Mouse (Mus musculus): ENCODE results near the gene Hmgb1. TPM values are rescaled to one million over a fixed set of nuclear protein-coding genes. Genes with fewer than 3 reads are reported as not detected.

Hmgb1 gene
- polyA plus RNA-seq, 1 experiment, result 107 TPM

- H3K27me3 ChIP-seq (ENCODE audit: control insufficient read depth, insufficient read depth, low read length), result no peaks in the 10 kb centered on the region
- peaks cover 55% of the 10 kb centered on the region for H3K4me1 ChIP-seq (replicated peaks; ENCODE audit: control insufficient read depth, insufficient read depth, low read length)
- no peak for DNase-seq
- 59% methylated on average over 2 of the region's 2 CpGs for WGBS
- no peaks in the 10 kb centered on the region for H3K36me3 ChIP-seq (ENCODE audit: control insufficient read depth, insufficient read depth, low read length)
- no peak for TF ChIP-seq CTCF (IDR thresholded peaks at IDR 0.05; ENCODE audit: borderline replicate concordance, control insufficient read depth, extremely low read depth, insufficient read depth, low read length, poor library complexity)
- TF ChIP-seq POLR2A (IDR thresholded peaks at IDR 0.05; ENCODE audit: control insufficient read depth, extremely low read depth, insufficient read depth, low read length, poor library complexity), result no peak
- no peak overlapping the region for H3K27ac ChIP-seq (ENCODE audit: control insufficient read depth, insufficient read depth, low read length)
- H3K4me3 ChIP-seq (ENCODE audit: control insufficient read depth, insufficient read depth, low read length), result no peak overlapping the region
These were observed 181.2 kb downstream of the Hmgb1 start for GRCm38 (mm10) chr5:149003137-149003536.

GRCm38 (mm10) chr5:149002803-149003115 lies 181.5 kb downstream of the Hmgb1 start:
- no peak for TF ChIP-seq POLR2A (IDR thresholded peaks at IDR 0.05; ENCODE audit: control insufficient read depth, extremely low read depth, insufficient read depth, low read length, poor library complexity)
- no peak for TF ChIP-seq CTCF (IDR thresholded peaks at IDR 0.05; ENCODE audit: borderline replicate concordance, control insufficient read depth, extremely low read depth, insufficient read depth, low read length, poor library complexity)
- no peaks in the 10 kb centered on the region for H3K27me3 ChIP-seq (ENCODE audit: control insufficient read depth, insufficient read depth, low read length)
- H3K4me1 ChIP-seq (replicated peaks; ENCODE audit: control insufficient read depth, insufficient read depth, low read length), result peaks cover 55% of the 10 kb centered on the region
- WGBS, result 94% methylated on average over 6 of the region's 6 CpGs
- no peak overlapping the region for H3K27ac ChIP-seq (ENCODE audit: control insufficient read depth, insufficient read depth, low read length)
- DNase-seq, result no peak
- H3K36me3 ChIP-seq (ENCODE audit: control insufficient read depth, insufficient read depth, low read length), result no peaks in the 10 kb centered on the region
- H3K4me3 ChIP-seq (ENCODE audit: control insufficient read depth, insufficient read depth, low read length), result no peak overlapping the region

- Histone ChIP-seq H3K4me1 (replicated peaks; ENCODE audit: control insufficient read depth, insufficient read depth, low read length) (peaks cover 54% of the 10 kb centered on the region), H3K36me3 (ENCODE audit: control insufficient read depth, insufficient read depth, low read length) (no peaks in the 10 kb centered on the region), H3K27me3 (ENCODE audit: control insufficient read depth, insufficient read depth, low read length) (no peaks in the 10 kb centered on the region), H3K4me3 (ENCODE audit: control insufficient read depth, insufficient read depth, low read length) (no peak overlapping the region), H3K27ac (ENCODE audit: control insufficient read depth, insufficient read depth, low read length) (no peak overlapping the region)
- DNase-seq, result no peak
- WGBS, result 90% methylated on average over 20 of the region's 20 CpGs
- TF ChIP-seq POLR2A (IDR thresholded peaks at IDR 0.05; ENCODE audit: control insufficient read depth, extremely low read depth, insufficient read depth, low read length, poor library complexity) (no peak), CTCF (IDR thresholded peaks at IDR 0.05; ENCODE audit: borderline replicate concordance, control insufficient read depth, extremely low read depth, insufficient read depth, low read length, poor library complexity) (no peak)
These were observed 182.1 kb downstream of the Hmgb1 start for GRCm38 (mm10) chr5:149002034-149002802.

GRCm38 (mm10) chr5:148999802-149000201 lies 184.5 kb downstream of the Hmgb1 start:
- H3K27ac ChIP-seq (ENCODE audit: control insufficient read depth, insufficient read depth, low read length), result no peak overlapping the region; the same call in 1 of the 2 replicates
- WGBS, result 86% methylated on average over 7 of the region's 7 CpGs
- no peak overlapping the region for H3K4me3 ChIP-seq (ENCODE audit: control insufficient read depth, insufficient read depth, low read length)
- no peaks in the 10 kb centered on the region for H3K27me3 ChIP-seq (ENCODE audit: control insufficient read depth, insufficient read depth, low read length)
- H3K36me3 ChIP-seq (ENCODE audit: control insufficient read depth, insufficient read depth, low read length), result no peaks in the 10 kb centered on the region
- no peak for TF ChIP-seq CTCF (IDR thresholded peaks at IDR 0.05; ENCODE audit: borderline replicate concordance, control insufficient read depth, extremely low read depth, insufficient read depth, low read length, poor library complexity)
- TF ChIP-seq POLR2A (IDR thresholded peaks at IDR 0.05; ENCODE audit: control insufficient read depth, extremely low read depth, insufficient read depth, low read length, poor library complexity), result no peak
- DNase-seq, result no peak
- peaks cover 50% of the 10 kb centered on the region for H3K4me1 ChIP-seq (replicated peaks; ENCODE audit: control insufficient read depth, insufficient read depth, low read length)

- WGBS, result 95% methylated on average over 14 of the region's 14 CpGs
- DNase-seq, result no peak
- H3K4me3 ChIP-seq (ENCODE audit: control insufficient read depth, insufficient read depth, low read length), result no peak overlapping the region
- H3K27me3 ChIP-seq (ENCODE audit: control insufficient read depth, insufficient read depth, low read length), result no peaks in the 10 kb centered on the region
- peaks cover 44% of the 10 kb centered on the region for H3K4me1 ChIP-seq (replicated peaks; ENCODE audit: control insufficient read depth, insufficient read depth, low read length)
- TF ChIP-seq CTCF (IDR thresholded peaks at IDR 0.05; ENCODE audit: borderline replicate concordance, control insufficient read depth, extremely low read depth, insufficient read depth, low read length, poor library complexity) (no peak), POLR2A (IDR thresholded peaks at IDR 0.05; ENCODE audit: control insufficient read depth, extremely low read depth, insufficient read depth, low read length, poor library complexity) (no peak)
- no peaks in the 10 kb centered on the region for H3K36me3 ChIP-seq (ENCODE audit: control insufficient read depth, insufficient read depth, low read length)
- no peak overlapping the region for H3K27ac ChIP-seq (ENCODE audit: control insufficient read depth, insufficient read depth, low read length)
These were observed 185.8 kb downstream of the Hmgb1 start for GRCm38 (mm10) chr5:148998512-148998911.

GRCm38 (mm10) chr5:148996709-148997037 lies 187.6 kb downstream of the Hmgb1 start:
- TF ChIP-seq CTCF (IDR thresholded peaks at IDR 0.05; ENCODE audit: borderline replicate concordance, control insufficient read depth, extremely low read depth, insufficient read depth, low read length, poor library complexity) (no peak), POLR2A (IDR thresholded peaks at IDR 0.05; ENCODE audit: control insufficient read depth, extremely low read depth, insufficient read depth, low read length, poor library complexity) (no peak)
- 59% methylated on average over 4 of the region's 4 CpGs for WGBS
- peaks cover 34% of the 10 kb centered on the region for H3K4me1 ChIP-seq (replicated peaks; ENCODE audit: control insufficient read depth, insufficient read depth, low read length)
- no peak for DNase-seq
- no peaks in the 10 kb centered on the region; the same call in 1 of the 2 replicates for H3K36me3 ChIP-seq (ENCODE audit: control insufficient read depth, insufficient read depth, low read length)
- no peaks in the 10 kb centered on the region for H3K27me3 ChIP-seq (ENCODE audit: control insufficient read depth, insufficient read depth, low read length)
- peak overlapping the region; percentile 96; the same call in 1 of the 2 replicates for H3K27ac ChIP-seq (ENCODE audit: control insufficient read depth, insufficient read depth, low read length)
- no peak overlapping the region for H3K4me3 ChIP-seq (ENCODE audit: control insufficient read depth, insufficient read depth, low read length)

Other genes with a start within 250 kb of the Hmgb1 start
- not detected in 2 replicates for gene Gm42791, start 189.3 kb downstream of the Hmgb1 start, polyA plus RNA-seq (2012; rRNA removed)
- 46.2 and 51.7 TPM in 2 replicates for gene Uspl1, start 139 bp downstream of the Hmgb1 start, polyA plus RNA-seq (2012; rRNA removed)
- gene Alox5ap, start 80.3 kb upstream of the Hmgb1 start, polyA plus RNA-seq (2012; rRNA removed), result 31.6 and 50.1 TPM in 2 replicates
- gene Medag, start 227.3 kb upstream of the Hmgb1 start, polyA plus RNA-seq (2012; rRNA removed), result 2.8 and 2.9 TPM in 2 replicates

All from thymus, adult 2 months (tissue).